Mouse (Mus musculus) heart, adult 10 weeks (tissue): ENCODE results near the gene Ccdc177. TPM values are rescaled to one million over a fixed set of nuclear protein-coding genes. Genes with fewer than 3 reads are reported as not detected.

Experiments used
- polyA plus RNA-seq: library from polyadenylated mRNA; stranded (reverse); fragments of 350-450 nt; fragmentation: Illumina TruSeq; extraction: RNeasy Lipid Tissue Mini Kit (QIAGEN cat#74804); gene quantifications from one replicate; pipeline ENCODE4 v1.2.3, GENCODE M21; 2014; ENCODE audit warnings: low read depth, low replicate concordance

Gene Ccdc177
- polyA plus RNA-seq, result not detected

DNA sequence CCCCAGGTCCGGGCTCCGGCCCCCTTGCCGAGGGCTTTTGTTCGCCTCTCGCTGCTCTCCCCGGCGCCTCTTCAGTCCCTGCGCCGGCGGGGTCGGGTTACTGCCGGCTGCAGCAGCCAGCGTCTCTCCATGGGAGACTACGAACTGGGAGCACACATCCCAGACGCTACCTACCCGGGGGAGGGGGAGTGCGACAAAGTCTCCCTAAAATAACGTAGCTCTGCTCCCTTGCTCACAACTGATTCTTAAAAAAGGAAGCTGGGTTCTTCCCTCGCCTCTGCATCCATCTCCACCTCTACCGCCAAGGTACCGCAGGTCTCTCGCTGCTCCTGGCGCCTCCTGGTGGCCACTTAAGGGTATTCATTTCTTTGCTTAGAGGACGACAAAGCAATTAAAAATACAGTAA lies at the start of gene Ccdc177:
TSS of gene Ccdc177 (minus strand) at position 292 of the 406 bp plus-strand sequence.

DNA sequence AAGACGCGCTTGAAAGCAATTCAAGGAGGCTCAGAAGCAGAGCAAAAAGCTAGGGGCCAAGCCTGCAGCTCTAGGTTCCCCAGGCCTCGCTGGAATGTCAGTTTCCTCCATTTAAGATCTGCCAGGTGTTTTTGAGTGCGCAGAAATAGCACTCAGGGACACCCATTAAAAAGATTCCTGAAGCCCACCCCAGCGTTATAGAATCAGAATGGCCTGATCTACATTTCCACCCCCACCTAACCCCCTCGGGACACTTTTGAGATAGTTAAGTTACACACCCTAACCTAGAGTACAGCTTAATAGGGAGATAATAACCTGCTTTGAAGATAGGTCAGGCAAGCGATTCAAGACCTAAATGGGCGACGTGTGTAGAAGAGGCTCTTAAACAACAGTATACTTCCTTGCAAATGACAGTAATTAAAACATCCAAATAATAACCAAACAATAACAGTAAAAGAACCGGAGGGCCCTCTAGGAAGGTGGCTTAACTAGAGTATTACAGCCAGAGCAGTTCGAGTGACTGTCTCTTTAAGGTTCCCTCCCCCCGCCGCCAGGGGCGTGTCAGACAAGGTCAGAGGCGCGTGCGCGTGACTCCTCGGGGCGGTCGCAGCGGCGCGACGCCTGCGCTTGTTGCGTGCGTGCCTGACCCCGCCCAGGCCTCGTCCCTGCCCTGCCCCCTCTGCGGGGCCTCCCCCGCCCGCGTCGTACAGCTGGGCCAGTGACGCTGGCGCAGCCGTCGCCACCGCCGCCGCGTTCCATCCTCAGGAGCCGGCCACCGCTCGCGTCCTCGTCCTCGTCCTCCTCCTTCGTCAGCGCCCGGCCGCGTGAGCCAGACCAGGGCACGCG lies 29.6 kb upstream of the Ccdc177 start, which contains the start of gene Susd6:
TSS of gene Susd6 (plus strand) at position 662 of the 846 bp plus-strand sequence.

Other genes starting within 250 kb of the Ccdc177 start
- gene Galnt16, start 242.4 kb downstream of the Ccdc177 start, polyA plus RNA-seq, result 3.5 TPM
- gene Slc39a9, start 116.8 kb downstream of the Ccdc177 start, polyA plus RNA-seq, result 15.9 TPM
- gene Erh, start 116.3 kb downstream of the Ccdc177 start, polyA plus RNA-seq, result 39.8 TPM
- not detected for gene Plekhd1, start 68.1 kb downstream of the Ccdc177 start, polyA plus RNA-seq
- gene Susd6, start 29.8 kb upstream of the Ccdc177 start, polyA plus RNA-seq, result 61.3 TPM
- gene Srsf5, start 184.8 kb upstream of the Ccdc177 start, polyA plus RNA-seq, result 305 TPM
- gene Slc10a1, start 208.0 kb upstream of the Ccdc177 start, polyA plus RNA-seq, result 0.45 TPM